Mouse (Mus musculus) bone marrow, adult 2 months (tissue): ENCODE data around the gene Cck.

ENCODE experiments used
- CTCF ChIP-seq: fragments of 200-500 bp; IDR thresholded peaks from 2 replicates; pipeline ENCODE4 v1.5.1; 2011; ENCODE audit warnings: low read length, control low read depth; ENCODE audit not compliant: control insufficient read depth, insufficient read depth
- POLR2A ChIP-seq: fragments of 200-500 bp; IDR thresholded peaks from 2 replicates; pipeline ENCODE4 v1.6.1; 2011; ENCODE audit warnings: low read depth, mild to moderate bottlenecking, control low read depth, low read length, borderline replicate concordance; ENCODE audit not compliant: control insufficient read depth

GRCm38 (mm10) chr9:121511911-121512310 lies 16.4 kb upstream of the Cck start:
- TF ChIP-seq CTCF (no peak), POLR2A (no peak)
